Mouse (Mus musculus) yolk sac, embryonic 10.5 days (tissue): ENCODE measurements around the gene Gemin6.
"Not testable (repeated sequence)": the region's sequence is repeated elsewhere in the genome, so short reads cannot be mapped to it uniquely, and the experiment has no call there.

Experiments
- DNase-seq: peaks from one replicate; pipeline ENCODE4 v3.0.0-alpha.2; 2017; ENCODE audit warnings: low spot score

Gemin6 gene

DNA sequence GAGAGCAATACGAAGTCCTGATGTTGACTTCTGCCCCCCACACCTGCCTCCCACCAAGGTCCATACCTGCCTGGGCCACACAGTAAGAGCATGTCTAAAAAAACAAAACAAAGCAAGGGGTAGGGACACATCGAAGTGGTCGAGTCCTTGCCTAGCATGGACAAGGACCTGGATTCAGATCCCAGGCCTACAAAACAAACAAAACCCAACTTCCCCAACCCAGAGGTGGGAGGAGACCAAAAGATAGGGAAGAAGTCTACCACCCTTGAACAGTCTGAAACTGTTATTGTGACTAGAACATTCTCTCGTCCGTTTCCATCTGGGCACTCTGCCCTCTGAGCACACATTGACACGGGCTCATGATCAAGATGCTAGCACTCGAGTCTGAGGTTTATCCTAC is 10.1 kb downstream of the Gemin6 start:
- DNase-seq, result no peak

DNA sequence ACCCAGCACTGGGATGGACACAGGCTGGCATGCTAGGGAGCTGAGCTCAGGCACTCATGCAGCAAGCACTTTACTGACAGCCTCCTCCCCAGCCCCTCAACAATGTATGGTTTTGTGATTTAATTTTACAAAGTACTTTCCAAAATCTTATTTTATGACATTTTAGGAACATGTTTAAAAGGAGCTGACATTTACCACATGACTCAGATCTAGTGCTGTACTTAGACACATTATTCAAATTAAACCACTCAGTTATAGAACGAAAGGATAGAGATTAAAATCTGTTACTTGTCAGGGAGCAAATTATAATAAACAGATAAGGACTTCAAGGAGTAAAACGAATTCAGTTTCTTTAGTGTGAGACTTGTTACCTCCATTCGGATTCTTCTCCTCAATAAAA is 11.2 kb downstream of the Gemin6 start:
- DNase-seq, result no peak

DNA sequence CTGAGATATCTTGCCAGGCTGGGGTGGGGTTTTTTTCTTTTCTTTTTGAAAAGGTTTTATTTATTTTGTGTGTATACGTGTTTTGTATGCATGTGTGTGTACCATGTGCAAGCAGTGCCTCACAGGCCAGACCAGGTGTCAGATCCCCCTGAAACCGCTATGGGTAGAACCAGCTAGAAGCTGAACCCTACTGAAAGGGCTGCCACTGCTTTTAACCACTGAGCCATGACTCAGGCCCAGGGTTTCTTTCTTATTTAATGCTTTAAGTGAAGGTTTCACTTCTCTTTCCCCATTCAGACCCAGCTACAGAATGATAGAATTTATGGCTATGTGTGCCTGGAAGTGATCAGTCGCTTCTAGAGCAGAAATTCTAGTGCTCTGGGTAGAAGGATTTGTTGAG is 12.6 kb downstream of the Gemin6 start:
- DNase-seq, result no peak

DNA sequence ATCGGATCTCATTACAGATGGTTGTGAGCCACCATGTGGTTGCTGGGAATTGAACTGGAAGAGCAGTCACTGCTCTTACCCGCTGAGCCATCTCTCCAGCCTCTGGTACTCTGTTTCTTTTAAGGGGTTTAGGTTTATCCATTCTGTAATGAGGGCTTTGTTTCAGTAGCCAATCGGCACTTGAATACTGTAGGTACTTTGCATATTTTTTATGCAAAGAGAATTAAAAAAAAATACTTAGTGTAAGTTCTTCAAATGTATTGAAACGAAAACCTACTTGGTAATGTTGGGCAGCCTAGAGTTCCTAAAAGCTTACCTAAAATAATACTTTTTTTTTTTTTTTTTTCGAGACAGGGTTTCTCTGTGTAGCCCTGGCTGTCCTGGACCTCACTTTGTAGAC is 13.2 kb downstream of the Gemin6 start:
- DNase-seq, result no peak

DNA sequence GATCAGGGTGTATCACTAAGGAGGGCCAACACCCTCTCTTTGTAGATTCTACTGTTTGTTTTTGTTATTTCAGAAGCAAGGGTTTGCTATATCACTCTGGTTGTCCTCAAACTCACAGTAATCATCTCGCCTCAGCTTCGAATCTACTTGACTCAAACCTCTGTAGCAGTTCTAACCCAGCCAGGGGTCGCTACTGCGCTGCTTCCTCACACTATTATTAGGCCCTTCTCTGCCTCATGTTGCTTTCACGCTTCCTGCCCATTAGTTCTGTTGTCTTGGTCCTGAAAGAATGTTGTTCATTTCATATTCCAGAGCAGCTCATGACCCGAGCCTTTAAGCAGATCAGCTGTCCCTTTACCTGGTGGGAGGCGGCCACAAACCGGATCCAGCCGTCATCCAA is 17.4 kb downstream of the Gemin6 start:
- DNase-seq, result no peak

DNA sequence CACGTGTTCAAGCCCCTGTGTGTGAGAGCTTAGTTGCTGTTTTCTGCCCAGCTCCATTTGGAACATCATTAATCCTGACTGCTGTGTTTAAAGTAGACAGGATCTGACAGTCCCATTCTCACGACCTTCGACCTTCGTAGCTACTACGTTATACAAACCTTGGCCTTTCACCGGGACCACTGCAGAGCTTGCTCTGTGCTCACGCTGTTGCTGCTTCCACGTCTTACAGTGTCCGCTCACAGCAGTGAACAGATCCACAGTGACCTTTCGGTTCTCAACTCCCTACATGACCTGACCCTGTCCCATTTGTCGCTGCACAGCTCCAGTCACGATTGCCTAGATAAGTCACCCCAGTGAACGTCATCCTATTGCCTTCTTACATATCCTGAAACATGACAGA is 18.9 kb downstream of the Gemin6 start:
- DNase-seq, result peak; percentile 73

DNA sequence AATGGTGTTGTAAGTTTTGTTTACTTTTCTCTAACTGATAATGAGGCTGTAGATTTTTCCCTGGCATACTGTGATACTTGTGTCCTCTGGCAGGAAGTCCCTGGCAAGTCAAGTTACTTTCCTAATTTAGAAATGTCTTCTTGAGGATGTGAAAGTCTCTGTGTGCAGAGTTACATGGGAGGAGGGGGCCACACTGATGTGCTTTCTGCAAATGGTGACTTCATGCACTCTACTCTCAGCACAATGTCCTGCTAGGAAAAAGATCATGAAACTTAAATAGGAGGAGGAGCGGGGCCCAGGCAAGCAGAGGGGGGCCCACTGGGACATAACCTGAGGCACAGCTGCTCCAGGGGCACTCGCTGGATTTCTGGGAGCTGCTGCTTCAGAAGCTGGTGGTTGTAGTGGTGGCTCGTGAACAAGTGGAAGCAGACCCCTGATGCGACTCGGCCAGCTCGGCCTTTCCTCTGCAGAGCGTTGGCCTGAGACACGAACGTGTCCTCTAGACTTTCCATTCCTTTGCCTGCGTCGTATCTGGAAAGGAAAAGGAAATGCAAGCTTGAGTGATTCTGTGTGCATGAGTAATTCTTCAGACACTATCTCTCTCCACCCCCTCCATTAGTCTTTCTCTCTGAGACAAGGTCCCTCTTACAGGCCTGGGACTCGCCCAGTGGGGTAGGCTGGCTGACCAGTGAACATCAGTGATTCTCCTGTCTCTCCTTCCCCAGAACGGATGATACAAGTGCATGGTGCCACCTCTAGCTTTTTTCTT is 28.7 kb downstream of the Gemin6 start:
- no peak for DNase-seq

DNA sequence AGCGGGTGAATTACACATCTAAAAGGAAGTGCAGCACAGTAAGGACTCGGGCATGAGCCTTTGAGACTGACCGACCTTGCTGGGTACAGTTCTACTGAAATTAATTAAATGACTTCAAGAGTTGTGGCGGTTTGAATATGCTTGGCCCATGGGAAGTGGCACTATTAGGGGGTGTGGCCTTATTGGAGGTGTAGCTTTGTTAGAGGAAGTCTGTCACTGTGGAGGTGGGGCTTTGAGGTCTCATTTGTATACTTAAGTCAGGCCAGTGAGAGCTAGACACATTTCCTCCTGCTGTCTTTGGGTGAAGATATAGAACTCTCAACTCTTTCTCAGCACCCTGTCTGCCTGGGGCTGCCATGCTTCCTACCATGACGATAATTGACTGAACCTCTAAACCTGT is 30.2 kb downstream of the Gemin6 start:
- DNase-seq, result no peak

DNA sequence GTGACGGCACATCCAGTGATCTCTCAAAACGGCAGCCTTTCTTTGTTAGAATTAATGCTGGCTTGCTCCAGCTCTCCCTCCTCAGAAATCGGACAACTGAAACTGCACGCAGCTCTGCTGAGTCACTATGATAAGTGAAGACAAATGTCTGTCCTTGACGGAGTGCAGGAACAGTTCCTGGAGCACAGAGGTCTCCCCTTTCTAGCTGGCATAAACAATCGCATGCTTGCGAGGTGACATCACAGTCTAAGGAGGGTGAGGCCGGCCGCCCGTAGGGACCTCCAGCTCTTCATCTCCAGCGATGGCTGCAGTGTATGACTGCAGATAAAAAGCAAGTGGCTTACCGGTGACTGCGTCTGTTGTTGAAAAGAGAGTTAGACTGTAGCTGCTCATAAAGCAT is 31.0 kb downstream of the Gemin6 start:
- DNase-seq, result peak; percentile 63

DNA sequence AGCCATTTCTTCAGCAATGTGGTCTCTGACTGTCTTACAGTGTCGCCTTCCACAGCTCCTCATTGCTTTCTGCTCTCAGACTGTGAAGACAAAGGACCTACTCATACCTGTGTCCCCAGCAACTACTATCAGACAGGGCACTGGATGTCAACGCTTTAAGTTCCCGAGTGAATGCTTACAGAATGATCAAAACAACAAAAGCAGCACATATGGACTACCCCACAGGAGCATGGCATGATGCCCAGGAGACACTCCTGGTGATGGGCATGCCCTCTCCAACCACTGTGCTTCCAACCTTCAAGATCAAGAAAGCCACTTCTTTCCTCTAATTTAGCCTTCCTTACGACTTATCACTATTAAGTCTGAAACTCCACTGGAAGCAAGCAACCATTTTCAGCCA is 42.8 kb downstream of the Gemin6 start:
- no peak for DNase-seq

DNA sequence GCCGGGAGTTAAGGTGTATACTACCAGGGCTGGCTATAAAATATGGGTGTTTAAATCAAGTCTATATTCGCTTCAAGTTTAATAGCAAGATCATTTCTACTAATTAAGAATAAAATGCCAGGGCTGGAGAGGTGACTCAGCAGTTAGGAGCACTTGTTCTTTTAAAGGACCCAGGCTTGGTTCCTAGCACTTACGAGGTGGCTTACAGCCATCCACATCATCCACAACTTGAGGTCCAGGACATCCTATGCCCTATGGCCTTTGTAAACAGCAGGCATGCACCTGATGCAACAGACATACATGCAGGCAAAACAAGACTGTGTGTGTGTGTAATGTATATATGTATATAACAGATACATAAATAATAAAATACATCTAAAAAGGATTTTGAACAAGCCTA is 43.9 kb downstream of the Gemin6 start:
- DNase-seq, result no peak

DNA sequence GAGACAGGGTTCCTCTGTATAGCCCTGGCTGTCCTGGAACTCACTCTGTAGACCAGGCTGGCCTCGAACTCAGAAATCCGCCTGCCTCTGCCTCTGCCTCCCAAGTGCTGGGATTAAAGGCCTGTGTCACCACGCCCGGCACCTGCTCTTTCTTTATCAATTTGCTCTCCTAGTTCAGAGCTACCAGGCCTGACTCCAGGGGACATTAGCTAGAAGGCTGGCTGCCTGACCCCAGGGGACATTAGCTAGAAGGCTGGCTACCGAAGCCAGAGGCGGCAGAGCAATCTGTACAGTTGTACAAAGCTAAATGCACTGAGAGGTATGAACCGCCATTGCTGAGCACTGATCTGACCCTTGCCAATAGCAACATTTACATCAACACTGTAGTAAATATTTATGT is 46.4 kb downstream of the Gemin6 start:
- not testable (repeated sequence) for DNase-seq
